ENCODE assay signal across 2 mouse cellular contexts in genomic region chr8:122333531-122333930, GRCm38 (mm10).
TF ChIP-seq lines count a peak whose summit lies in the region.

No protein-coding gene starts in this region.

TF ChIP-seq in ES-E14, 5 proteins besides CTCF, POLR2A, EP300 and RAD21:
- no peak for TF ChIP-seq CHD2 (IDR thresholded peaks at IDR 0.05; ENCODE audit: low read depth, low read length)
- TF ChIP-seq HCFC1 (IDR thresholded peaks at IDR 0.05; ENCODE audit: borderline replicate concordance, insufficient read depth, low read length) = peak; percentile 3; the same call in 1 of the 2 replicates
- TF ChIP-seq MAFK (IDR thresholded peaks at IDR 0.05; ENCODE audit: insufficient read depth, low read depth, low read length) = no peak
- TF ChIP-seq ZC3H11A (IDR thresholded peaks at IDR 0.05; ENCODE audit: borderline replicate concordance, low read depth, low read length) = no peak
TF ChIP-seq in ES-E14: peak in this region for 1.

TF ChIP-seq in MEL, 35 proteins besides CTCF, POLR2A, EP300 and RAD21:
- TF ChIP-seq JUND (IDR thresholded peaks at IDR 0.05; ENCODE audit: low read depth, low read length) (no peak), ETS1 (IDR thresholded peaks at IDR 0.05; ENCODE audit: low read depth, low read length) (no peak), POLR2AphosphoS5 (IDR thresholded peaks at IDR 0.05; ENCODE audit: borderline replicate concordance, low read depth, low read length) (0 out of 2 replicates have a peak, but pooled peaks have one; percentile 36)
